Mouse (Mus musculus): ENCODE data around the gene Gm8439.

Gene Gm8439

DNA sequence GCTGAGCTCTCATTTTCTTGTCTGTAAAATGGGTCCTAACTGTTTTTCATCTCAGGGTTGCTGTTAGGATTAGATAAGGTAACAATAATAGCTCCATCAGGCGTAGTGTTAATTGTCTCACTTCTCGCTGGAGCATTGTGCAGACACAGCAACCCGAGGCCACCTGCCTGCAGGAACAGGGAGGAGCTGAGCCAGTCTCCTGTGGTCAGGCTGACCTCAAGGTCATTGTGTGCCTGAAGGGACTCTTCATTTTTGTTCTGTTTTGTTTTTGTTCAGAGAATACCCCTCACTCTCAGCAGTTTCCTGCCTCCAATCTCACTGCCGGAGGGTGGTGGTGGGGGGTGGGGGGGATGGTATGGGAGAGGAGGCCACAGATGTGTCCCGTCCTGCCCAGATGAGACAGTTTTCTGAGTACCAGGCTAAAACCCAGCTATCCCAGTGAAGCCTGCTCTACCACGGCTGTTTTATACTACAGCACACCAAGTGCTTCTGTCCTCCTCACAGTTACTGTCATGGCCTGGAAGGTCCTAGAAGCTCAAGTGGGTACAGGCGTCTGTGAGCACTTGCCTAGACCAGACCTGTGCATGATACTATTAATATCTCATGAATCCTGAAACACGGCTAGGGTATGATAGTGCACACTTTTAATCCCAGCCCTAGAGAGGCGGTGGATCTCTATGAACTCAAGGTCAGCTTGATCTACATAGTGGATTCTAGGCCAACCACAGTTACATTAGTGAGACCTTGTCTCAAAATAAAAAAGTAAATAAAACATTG is 23.9 kb downstream of the Gm8439 start:
- 56% methylated on average over 9 of the region's 9 CpGs for WGBS

DNA sequence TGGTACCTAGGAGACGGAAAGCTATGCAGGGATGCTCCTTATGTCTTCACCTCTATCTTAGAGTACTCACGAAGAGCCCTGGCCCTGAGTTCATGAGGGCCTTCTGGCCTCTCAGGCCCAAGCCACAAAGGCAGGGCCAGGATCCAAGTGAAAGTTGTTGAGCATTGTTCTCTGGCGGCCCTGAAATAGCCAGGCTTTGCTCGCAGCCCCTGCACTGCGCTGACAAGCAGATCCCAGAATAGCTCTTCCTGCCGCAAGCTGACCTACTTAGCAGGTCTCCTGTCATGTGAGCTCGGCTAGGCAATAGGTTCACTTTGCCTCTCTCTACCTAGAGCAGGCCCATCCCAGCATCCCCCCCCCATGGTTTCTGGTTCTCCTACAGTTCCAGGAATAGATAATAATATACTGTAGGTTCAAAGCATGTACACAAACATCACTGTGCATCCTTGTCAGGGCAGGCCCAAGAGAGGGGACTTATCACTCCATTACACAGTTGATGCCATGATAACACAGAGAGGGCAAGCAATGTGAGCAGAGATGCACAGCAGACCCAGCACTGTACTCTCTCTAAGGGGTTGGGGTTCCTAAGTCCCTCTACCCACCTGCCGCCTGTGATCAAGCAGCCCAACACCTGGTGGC is 25.3 kb downstream of the Gm8439 start:
- WGBS = 29% methylated on average over 8 of the region's 8 CpGs

DNA sequence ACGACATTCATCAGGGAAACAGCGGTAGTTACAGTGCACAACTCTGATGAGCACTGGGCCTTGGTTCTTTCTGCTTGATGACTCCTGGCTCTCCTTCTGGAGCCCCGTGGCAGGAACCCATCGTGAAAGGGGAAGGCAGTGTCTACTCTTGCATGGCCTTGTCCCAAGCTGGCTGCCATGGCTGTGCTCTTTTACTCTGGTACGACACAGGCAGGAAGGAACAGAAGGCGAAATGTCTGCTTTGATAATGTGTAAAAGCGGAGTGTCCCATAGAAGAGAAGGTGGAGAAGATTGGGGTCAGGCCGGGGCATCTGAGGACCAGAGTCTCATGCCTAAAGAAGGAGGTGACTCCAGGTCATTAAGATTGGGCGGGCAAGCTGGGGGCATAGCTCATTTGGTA is 26.1 kb downstream of the Gm8439 start:
- WGBS = 70% methylated on average over 9 of the region's 9 CpGs

GRCm38 (mm10) chr4:120615528-120616081 is 27.1 kb downstream of the Gm8439 start:
- 53% methylated on average over 10 of the region's 10 CpGs for WGBS

DNA sequence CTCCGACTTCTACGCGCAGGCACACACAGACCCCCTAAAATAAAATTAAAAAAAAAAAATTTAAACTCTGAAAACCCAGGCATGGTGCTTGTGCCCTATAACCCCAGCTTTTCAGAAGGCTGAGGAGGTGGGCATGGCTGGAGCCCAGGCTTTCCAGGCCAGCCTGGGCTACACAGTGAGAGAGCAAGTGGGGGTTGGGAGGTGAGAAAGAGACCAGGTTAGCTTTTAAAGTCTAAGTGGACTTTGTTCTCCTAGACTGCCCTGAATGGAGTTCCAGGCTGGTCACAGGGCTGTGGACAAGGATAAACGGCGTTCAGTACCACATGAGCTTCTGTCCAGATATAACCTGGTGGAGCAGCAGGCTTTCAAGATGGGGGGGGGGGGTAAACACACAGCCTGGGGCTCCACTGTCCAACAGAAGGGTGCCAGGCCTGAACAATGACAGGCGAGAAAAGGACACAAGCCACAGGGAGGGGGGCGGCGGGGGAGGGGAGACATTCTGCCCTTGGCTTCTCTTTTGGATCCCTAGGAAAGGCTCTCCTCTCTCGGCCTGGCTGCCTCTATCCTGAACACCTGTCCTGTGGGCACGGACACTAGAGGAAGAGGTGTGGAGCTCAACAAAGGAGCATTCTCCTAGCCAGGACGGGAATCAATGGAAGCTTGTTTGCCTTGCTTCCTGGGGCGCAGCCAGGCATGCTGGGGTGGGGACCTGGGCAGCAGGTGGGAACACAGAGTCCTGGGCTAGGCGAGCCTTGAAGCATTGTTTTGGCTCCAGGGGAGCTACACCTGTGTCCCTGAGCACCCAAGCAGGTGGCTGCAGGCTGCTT is 27.9 kb downstream of the Gm8439 start:
- WGBS = 63% methylated on average over 13 of the region's 13 CpGs

GRCm38 (mm10) chr4:120627728-120628127 is 39.2 kb downstream of the Gm8439 start:
- 93% methylated on average over 6 of the region's 6 CpGs for WGBS

- WGBS = 89% methylated on average over 8 of the region's 8 CpGs
Observed at GRCm38 (mm10) chr4:120630218-120630931, 41.8 kb downstream of the Gm8439 start.

- WGBS = 81% methylated on average over 6 of the region's 6 CpGs
Observed at GRCm38 (mm10) chr4:120631828-120632227, 43.3 kb downstream of the Gm8439 start.

- 92% methylated on average over 2 of the region's 2 CpGs for WGBS
Observed at GRCm38 (mm10) chr4:120635351-120635750, 46.8 kb downstream of the Gm8439 start.

- 94% methylated on average over 6 of the region's 6 CpGs for WGBS
Observed at GRCm38 (mm10) chr4:120641946-120642345, 53.4 kb downstream of the Gm8439 start.

- WGBS = 76% methylated on average over 3 of the region's 3 CpGs
Observed at GRCm38 (mm10) chr4:120643899-120644298, 55.4 kb downstream of the Gm8439 start.

- WGBS = 4% methylated on average over 55 of the region's 55 CpGs
Observed at GRCm38 (mm10) chr4:120649369-120650207, 61.0 kb downstream of the Gm8439 start.

DNA sequence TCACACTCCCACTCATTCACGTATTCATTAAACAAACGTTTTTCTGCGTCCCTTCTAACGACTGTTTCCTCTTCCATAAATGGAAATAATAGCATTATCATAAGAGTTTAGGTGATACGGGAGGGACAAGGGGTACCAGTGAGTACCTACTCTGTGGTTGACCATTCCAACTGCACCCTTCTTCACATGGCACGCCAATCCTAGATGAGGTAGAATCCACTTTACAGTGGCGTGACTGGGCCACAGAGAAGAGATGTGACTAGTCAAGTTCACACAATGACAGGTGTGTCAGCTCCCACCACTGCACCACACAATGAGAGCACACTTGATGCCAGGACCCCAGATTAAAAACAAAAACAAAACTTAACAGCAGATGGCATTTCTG is 61.7 kb downstream of the Gm8439 start:
- 27% methylated on average over 7 of the region's 7 CpGs for WGBS

- WGBS = 81% methylated on average over 8 of the region's 8 CpGs
Observed at GRCm38 (mm10) chr4:120655898-120656297, 67.4 kb downstream of the Gm8439 start.
